Mouse (Mus musculus) urinary bladder, postnatal 36 days (tissue): ENCODE results near the gene Fbrsl1.
"Not testable (repeated sequence)": the region's sequence is repeated elsewhere in the genome, so short reads cannot be mapped to it uniquely, and the experiment has no call there.

Source experiments
- DNase-seq, 2 experiments: peaks; one replicate each; pipeline ENCODE4 v3.0.0; 2022; ENCODE audit warnings: low spot score in 2 of 2, mixed read lengths in 1 of 2

Fbrsl1 gene

DNA sequence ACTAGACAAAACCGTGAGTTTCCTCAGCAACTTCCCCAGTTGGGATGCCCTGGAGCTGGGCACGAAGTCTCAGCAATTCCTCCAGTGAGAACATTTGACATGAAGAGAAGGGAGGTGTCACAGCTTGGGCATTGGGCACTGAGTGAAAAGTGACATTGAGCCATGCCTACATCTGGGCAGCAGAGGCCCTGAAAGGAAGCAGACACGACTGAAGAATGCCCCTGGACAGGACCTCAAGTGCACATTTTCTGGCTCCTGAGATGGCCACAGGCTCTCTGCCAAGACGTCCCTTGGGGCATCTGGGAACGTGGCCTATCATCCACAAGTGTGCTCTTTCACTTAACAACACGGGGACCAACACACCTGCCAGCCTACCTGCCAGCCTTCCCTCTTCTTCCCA lies 991 bp upstream of the Fbrsl1 start:
- no peak for DNase-seq

DNA sequence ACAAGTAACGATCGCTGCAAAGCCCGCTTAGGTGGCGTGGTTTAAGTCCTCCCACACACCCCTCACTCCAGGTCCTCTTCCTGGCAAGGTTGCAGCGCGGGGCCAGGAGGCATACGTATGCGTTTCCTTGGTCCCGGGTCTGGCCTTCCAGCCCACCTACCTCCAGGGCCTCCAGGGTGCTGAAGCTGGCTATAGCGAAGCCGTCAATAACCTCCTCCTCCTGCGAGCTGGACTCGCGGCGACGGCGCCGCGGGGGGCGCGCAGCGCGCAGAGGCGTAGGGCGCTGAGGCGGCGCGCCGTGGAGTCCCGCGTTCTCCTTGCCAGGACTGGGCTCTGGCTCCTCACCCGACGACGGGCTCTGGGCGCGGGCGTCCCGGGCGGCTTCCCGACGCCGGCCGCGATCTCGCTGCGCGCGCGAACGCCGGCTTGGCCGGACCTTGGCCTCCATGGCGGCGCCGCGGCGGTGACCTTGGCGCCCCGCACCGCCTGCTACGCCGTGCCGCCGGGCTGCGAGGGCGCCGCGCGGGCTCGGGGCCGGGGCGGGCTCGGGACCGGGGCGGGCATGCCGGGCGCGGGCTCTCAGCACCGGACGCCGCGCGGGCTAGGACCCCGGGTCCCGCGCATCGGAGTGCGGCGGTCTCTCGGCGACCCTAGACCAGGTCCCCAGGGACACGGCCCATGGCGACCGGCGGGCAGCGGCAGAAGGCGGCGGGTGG lies 425 bp downstream of the Fbrsl1 start:
- no peak for DNase-seq

DNA sequence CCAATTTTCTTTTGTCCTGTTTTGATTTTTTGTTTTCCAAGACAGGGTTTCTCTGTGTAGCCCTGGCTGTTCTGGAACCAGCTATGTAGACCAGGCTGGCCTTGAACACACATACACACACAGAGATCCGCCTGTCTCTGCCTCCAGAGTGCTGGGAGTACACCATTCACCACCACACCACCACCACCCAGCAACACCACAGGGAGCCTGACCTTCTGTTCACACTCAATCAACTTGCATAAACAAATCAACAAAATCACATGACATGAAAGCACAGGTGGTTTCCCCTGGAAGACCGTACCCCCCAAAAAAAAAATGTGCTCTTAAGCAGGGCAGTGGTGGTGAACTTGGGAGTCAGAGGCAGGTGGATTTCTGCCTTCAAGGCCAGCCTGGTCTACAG lies 3.8 kb downstream of the Fbrsl1 start:
- no peak for DNase-seq

DNA sequence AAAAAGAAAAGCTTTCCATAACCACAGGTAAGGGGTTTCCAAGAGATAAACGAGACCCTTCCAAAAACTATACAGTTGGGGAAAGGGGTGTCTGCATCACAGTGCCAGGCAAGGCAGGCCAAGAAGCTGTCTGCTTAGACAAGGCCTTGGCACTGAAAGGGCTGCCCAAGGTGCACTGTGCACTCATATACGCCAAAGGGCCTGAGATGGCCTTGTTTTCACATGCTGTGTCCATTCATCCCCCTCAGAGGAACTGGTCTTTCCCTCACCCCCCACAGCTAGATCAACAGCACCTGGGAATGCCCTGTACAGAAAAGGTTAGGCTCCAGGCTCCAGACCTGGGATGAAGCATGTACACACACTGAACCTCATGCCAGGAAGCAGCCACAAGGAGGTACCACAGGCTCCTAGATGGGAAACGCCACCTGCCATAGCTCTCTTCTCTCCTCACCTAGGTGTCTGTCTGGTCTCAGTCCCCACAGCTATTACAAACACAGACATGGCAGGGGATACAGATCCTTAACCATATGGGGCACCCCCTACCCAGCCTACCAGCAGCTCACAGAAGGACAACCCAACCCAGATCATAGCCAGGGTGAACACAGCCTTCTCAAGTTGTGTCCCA lies 5.2 kb downstream of the Fbrsl1 start:
- no peak for DNase-seq

DNA sequence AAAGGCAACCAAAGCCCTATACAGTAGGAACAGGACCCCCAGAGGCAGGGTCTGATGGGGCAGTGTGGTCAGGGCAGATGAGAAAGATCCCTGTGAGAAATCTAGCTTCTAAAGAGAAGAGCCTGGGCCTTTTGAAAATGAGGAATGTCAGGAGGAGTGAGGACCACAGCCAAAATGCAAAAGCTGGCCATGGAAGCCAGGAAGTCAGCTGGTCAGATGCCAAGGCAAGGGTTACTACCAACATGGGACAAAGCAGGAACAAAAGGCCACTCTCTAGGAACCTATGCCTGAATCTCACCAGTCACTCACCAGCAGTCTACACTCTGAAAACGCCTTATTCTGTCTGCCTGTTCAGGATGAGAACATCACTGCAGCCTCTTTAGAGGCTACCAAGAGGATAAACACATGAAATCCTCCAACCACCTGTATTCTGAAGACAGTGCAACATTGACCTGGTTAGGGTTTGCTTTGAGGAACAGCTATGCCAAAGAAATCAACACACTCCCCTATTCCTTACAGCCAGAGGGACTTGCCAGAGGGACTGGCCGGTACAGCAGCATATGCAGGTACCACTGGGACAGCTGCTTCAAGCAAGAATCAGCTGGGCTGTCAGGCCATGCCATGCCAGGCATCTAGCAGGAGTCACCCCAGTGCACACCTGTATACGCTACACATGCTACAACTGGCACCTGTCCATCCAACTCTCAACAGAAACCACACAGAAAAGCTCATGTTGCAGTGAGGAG lies 8.6 kb downstream of the Fbrsl1 start:
- DNase-seq = peak in 1 of 2 experiments; percentile 38

DNA sequence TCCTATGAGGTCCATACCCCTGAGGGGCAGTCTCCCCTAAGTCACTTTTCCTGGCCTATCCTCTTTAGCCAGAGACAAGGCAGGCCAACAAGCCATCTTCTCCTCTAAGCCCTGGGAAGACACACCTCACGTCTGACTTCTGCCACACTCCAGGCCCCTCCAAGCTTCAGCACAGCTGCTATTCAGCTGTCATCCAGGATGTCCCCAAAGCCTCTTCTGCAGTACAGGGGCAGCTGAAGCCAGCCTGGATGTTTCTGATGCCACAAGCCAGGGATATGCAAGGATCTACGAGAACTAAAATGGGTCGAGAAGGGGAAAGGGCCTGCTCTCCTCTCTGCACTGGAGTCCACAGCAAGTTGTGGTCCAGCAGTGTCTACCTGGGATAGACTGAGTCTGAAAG lies 9.7 kb downstream of the Fbrsl1 start:
- no peak for DNase-seq

DNA sequence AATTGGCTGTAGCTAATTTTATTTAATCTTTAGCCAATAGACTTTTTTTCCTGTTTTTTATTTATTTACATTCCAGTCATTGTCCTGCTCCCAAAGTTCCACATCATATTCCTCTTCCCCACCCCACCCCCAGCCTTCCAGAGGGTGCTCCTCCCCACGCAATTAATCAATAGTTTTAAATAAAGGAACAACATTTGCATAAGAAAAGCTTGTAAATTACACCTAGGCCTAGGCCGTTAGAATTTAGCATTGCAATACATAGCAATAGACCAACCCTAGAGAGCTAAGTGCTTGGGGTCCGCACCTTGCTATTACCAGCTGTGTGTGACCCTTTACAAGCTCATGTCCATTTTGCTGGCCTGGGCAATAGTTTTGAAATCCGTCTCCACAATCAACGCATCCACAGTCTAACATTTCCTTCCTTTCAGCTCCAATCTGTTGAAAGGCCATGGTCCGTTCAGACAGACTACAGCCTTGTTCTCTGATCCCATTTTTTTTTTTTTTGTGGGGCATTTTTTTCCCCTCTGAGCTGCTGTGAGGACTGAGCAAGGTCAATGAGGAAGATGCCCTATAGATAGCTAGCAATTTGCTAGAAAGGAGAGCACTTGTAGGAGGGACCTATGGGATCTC lies 10.6 kb downstream of the Fbrsl1 start:
- no peak for DNase-seq

DNA sequence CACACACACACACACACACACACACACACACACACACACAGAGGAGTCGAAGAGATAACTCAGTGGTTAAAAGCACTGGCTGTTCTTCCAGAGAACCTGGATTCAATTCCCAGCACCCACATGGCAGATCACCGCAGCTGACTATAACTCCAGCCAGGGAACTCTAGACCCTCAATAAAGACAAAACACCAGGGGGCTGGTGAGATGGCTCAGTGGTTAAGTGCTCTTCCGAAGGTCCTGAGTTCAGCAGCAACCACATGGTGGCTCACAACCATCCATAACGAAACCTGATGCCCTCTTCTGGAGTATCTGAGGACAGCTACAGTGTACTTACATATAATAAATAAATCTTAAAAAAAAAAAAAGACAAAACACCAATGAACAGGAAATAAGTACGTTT lies 12.1 kb downstream of the Fbrsl1 start:
- DNase-seq = not testable (repeated sequence)

DNA sequence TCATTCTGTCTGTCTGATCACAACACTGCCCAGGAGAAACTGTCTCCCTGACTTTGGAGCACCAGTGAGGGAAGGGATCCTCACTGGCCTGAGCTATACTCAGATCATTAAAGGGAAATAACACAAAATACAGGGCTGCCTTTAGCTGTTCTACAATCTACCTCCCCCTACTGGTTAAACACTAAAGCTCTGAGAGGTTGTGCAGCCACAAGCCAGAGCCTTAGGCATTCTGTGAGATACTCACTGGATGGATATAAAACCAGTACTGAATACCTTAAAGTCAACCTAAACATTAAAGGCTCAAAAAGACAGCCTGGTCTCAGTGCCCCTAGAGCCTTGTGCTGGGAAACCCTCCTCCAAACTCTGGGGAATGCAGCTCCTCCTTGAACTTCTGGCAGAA lies 13.5 kb downstream of the Fbrsl1 start:
- no peak for DNase-seq

DNA sequence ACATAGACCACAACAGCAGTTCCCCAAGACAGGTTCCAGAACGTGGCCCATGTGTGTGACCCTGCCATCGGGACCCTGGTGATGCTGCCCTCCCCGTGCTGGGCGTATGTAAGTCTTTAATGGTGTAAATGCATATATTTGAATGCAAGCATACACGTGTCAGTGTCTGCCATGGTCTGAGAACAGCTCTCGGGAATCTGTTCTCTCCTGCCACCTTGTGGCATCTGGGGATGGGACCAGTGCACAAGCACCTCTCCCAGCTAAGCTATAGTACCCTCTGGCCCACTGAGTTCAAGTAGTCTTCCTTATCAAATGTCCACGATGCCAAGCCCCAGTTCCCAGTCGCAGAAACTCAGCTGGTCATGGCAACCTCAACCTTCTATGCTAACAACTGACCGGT lies 19.3 kb downstream of the Fbrsl1 start:
- DNase-seq = peak; percentile 44 to 56

DNA sequence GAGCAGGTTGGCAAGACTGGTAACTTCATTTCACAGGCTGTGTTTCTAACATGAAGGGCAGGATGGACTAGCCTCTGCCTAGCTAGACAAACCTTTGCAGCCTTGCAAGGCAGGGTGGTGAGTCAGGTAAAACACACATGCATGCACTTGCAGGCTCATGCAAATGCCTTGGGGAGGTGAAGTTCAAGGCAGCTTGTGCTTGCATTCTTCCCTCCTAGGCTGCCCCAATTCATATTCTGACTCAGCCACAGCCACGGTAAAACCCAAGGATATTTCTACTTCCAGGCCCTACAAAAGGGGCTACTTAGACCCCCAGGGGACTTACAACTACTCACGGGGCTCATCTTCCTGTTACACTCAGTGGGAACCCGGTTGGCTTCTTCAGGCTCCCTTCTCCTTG lies 20.0 kb downstream of the Fbrsl1 start:
- peak; percentile 20 to 36 for DNase-seq

DNA sequence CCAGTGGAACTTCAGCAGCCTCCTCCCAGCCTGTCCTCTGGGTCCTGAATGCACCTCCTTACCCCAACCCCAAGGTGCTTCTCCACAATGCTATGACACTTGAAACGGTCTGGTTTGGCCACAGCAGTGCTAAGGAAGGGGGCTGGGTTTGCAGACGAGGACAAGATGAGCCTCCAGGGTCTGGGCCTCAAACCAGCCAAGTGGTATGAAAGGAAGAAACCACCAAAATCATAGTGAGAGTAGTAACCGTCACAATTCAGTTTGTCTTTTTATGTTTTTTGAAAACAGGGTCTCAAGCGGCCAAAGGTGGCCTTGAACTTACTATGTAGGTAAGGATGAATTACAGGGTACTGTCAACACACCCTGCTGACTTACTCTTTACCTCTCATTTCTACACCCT lies 23.1 kb downstream of the Fbrsl1 start:
- DNase-seq = no peak

DNA sequence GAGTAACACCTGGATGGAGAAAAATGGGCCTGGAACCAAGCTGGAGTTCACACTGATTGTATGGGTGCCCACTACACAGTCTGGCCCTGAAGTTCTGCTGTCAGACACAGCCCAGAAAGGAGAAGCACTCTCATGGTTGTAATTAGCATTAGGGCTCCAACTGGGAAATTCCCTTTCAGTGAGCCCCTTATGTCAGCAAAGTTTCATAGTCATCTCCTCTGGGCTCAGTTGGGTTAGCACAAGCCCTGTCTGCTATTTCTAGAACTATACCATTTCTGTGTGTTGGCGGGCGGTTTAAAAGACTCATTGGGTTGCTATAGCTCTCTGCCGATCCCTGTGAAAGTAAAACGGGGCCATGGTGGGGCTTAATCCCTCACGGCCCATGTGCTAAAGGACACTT lies 24.1 kb downstream of the Fbrsl1 start:
- DNase-seq = no peak

DNA sequence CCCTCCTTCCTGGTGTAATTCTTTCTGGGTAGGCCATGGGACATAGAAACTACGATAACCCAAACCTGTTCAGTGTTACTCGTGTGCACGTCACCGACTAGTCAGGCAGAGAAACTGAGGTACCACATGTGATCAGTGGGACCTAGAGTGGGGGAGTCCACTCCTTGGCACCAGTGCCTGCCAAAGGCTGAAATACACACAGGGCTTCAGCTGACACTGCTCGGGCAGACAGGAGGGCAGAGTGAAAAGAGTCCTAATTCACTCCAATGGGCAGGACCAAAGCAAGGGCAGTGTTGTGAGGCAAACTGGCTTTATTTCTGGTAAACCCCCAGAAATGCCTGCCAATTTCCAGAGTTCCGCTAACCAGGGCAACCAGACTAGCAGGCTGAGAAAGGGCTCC lies 26.9 kb downstream of the Fbrsl1 start:
- no peak for DNase-seq

DNA sequence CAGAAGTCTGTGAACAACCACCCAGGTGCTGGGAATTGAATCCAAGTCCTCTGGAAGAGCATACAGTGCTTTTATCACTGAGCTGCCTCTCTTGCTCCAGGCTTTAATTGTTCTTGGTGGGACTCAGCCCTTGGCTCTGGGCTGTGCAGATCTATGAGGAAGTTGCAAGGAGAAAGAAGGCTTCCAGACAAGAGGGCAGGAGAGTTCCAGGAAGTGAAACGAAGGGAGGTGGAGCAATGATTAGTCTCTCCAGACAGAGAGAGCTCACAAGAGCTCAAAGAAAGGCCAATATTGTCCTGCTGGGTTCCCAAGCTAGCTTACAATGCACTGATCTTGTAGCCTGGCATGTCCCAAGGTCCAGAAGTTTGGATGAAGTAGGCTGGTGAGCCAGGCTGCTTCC lies 27.4 kb downstream of the Fbrsl1 start:
- DNase-seq = no peak

DNA sequence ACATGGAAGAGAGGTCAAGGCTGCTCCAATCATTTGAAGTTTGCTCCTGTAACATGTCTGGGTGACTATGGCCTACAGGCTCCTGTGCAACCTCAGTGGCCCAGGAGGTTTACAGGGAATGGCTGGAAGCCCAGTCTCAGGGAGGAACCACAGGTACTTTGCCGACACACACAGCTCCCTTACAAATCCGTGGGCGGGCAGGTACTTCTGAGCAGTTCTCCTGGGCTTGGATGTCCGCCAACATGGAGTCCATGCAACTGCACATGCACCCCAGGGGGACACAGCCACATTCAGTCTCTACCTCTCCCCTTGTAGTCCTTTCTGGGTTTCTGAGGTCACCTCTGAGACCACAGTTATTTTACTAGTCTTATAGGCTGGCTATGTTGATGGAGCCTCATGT lies 28.1 kb downstream of the Fbrsl1 start:
- DNase-seq = no peak

DNA sequence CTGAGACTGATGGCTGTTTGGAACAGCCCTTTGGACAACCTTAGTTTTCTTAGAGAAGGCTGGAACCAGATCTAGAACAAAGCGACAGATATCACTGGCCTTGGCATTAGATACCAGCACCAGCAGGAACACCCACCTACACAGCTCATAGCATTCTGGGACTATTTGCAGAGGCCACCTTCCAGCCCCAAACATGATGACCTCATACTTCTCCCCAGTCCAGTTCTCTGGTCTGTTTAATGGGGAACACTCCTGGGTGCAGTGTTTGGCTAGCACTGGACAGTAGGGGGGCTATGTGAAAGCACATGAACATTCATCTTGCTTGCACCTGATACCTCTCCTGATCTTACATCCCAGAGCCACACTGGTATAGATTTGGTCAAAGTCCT lies 29.8 kb downstream of the Fbrsl1 start:
- no peak for DNase-seq

DNA sequence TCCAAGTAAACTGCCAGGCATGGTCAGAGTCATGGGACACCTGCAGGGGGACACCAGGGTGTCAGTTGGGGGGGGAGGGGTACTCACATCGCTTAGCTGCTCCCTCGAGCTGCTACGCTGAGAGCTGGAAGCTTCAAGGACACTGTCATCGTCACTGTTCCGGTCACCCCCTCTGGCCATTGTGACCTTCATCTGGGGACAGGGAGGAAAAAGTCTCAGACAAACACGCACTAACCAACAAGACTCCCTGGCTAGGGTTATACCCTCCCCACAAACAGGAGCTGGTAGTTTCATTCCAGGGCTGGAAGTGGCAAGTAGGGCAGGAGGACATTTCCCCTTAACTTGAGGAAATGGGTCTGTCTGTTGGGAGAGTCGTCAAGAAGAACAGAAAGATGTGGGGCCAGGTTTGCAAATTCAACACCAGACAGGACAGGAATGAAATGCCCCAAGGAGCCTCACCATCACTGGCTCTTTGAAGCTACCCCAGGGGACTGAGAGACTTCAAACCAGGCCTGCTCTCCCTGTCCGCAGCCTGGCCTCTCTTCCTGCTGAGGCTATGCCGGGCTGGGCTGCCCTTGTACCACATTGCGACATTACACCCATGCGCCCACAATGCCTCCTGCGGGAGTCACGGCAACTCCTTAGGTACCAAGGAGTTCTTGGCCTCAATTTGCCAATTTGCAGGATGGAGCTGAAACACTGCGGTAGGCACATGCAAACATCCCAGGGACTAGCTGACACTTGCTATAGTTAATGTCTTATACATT lies 30.4 kb downstream of the Fbrsl1 start:
- no peak for DNase-seq

DNA sequence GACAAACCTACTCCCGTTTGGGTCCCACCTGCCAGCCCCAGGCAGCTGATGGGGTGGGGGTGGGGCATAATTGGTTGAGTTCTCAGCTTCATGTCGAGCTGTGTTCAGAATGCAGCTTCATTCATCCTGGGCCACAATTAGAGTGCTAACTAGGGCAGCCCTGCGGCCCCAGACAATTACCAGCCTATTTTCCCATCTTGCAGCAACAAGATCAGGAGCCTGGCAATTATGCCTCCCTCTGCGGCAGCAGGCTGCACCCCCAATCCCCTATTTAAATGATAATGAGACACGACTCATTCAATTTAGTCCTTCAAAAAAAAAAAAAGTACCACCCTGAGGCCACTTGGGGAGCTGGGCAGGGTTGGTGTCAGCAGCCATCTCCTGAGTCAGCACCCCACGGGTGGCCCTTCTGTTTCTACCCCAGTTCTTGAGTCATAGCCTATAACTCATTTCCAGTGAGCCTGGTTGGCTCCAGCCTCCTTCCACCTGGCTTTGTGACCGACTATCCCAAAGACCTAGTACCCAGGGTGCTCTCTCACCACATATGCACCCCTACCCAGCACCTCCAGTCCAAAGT lies 31.4 kb downstream of the Fbrsl1 start:
- no peak for DNase-seq

DNA sequence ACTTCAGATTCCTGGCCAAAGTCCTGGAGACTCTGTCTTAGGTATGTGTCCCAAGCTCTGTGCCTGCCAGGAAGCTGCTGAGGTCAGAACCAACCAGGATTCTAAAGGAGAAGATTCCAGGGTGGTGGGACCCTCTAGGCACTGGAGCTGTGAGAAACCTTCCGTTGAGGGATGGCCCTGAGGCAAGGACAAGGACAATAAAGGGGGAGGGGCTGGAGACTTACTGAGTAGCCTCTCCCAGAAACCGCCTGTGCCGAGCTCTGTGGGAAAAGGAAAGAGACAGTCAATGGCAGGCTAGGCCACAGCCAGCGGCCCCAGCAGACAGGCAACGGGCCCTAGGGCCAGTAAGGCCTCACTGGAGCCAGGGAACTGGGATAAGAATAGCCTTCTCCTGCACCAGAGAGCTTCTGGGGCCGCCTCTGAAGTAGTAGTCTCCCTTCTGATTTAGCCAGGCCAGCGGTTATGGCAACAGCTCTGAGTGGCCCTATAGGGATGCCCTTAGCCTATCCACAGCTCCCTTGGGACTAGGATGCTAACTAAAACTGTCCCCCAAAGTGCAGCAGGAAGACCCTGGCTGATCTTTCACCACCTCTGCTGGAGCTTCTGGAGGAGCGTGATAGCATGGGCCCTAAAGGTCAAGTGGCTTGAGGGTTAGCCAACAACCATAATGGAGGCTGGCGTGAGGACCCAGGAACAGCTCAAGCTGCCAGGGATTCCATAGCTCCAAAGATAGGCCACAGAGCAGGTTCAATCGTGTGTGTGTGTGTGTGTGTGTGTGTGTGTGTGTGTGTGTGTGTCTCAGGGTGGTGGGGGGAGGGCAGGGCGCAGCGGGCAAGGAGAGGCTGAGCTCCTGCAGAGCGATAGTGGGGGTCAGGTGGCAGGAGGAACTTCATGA lies 32.2 kb downstream of the Fbrsl1 start:
- no peak for DNase-seq
